Mouse (Mus musculus) liver, embryonic 14.5 days (tissue): ENCODE measurements around the gene Bbs12. TPM values are rescaled to one million over a fixed set of nuclear protein-coding genes. Genes with fewer than 3 reads are reported as not detected.

ENCODE experiments used
- ATAC-seq: fragments of 200-750 bp; cut with Nextera tagmentation; 2 replicates; pipeline ENCODE4 v1.8.0; 2017; ENCODE audit warnings: moderate number of reproducible peaks, mild to moderate bottlenecking, moderate library complexity; ENCODE audit not compliant: insufficient read depth
- DNase-seq, 3 experiments: peaks; one replicate each; pipeline ENCODE4 v3.0.0-alpha.2; 2012 to 2013; ENCODE audit warnings: low read depth in 3 of 3, low spot score in 3 of 3
- H3K27ac ChIP-seq: fragments of 300-500 bp; sonication (generic); 2 replicates; pipeline ENCODE4 v1.5.1; 2014; ENCODE audit warnings: moderate library complexity, mild to moderate bottlenecking, control low read depth, inconsistent platforms
- H3K27me3 ChIP-seq: fragments of 300-500 bp; sonication (generic); 2 replicates; pipeline ENCODE4 v1.6.1; 2014; ENCODE audit warnings: mild to moderate bottlenecking, low read length, moderate library complexity; ENCODE audit not compliant: control insufficient read depth, insufficient read depth
- H3K36me3 ChIP-seq: fragments of 300-500 bp; sonication (generic); replicated peaks from 2 replicates; pipeline ENCODE4 v1.6.1; 2014; ENCODE audit warnings: low read depth; ENCODE audit not compliant: control insufficient read depth, insufficient read depth
- H3K4me1 ChIP-seq, 2 experiments: fragments of 200-500 bp in 1 of 2; fragments of 300-500 bp in 1 of 2; sonication (generic) in 1 of 2; replicated peaks; 2 replicates each; pipeline ENCODE4 v1.6.1; 2012 to 2014; ENCODE audit warnings: antibody characterized with exemption in 1 of 2, inconsistent platforms in 1 of 2, low read length in 1 of 2; ENCODE audit not compliant: control insufficient read depth in 2 of 2, insufficient read depth in 2 of 2
- H3K4me2 ChIP-seq: fragments of 300-500 bp; sonication (generic); 2 replicates; pipeline ENCODE4 v1.6.1; 2014; ENCODE audit warnings: low read depth, mild to moderate bottlenecking, control low read depth, moderate library complexity
- H3K4me3 ChIP-seq, 2 experiments: fragments of 200-500 bp in 1 of 2; fragments of 300-500 bp in 1 of 2; sonication (generic) in 1 of 2; 2 replicates each; pipeline ENCODE4 v1.5.1; 2012 to 2014; ENCODE audit warnings: low read depth in 2 of 2, low read length in 2 of 2, mild to moderate bottlenecking in 2 of 2, control low read depth in 1 of 2, inconsistent platforms in 1 of 2, moderate library complexity in 1 of 2; ENCODE audit not compliant: insufficient read depth in 1 of 2
- H3K9ac ChIP-seq: fragments of 300-500 bp; sonication (generic); replicated peaks from 2 replicates; pipeline ENCODE4 v1.6.1; 2014; ENCODE audit warnings: mild to moderate bottlenecking, control low read depth, moderate library complexity
- H3K9me3 ChIP-seq: fragments of 300-500 bp; sonication (generic); 2 replicates; pipeline ENCODE4 v1.6.1; 2016; ENCODE audit warnings: low read length, mixed read lengths; ENCODE audit not compliant: control insufficient read depth
- CTCF ChIP-seq: IDR thresholded peaks from 2 replicates; pipeline ENCODE4 v1.5.1; 2016; ENCODE audit warnings: antibody characterized with exemption, low read depth, control low read depth
- EP300 ChIP-seq: IDR thresholded peaks from 2 replicates; pipeline ENCODE4 v1.6.1; 2016; ENCODE audit warnings: antibody characterized with exemption, low read depth
- WGBS: fragments of 180-500 bp; shearing (Covaris S2); extraction: QIAGEN DNeasy Blood & Tissue Kit; methylation state at CpG from one replicate; pipeline ENCODE4 v1.1.7; 2014; ENCODE audit not compliant: insufficient replicate concordance; 5-methylcytosine and 5-hydroxymethylcytosine counted together
- polyA plus RNA-seq, 2 experiments: library from polyadenylated mRNA; depleted of rRNA in 1 of 2; stranded (reverse) in 1 of 2; unstranded in 1 of 2; fragments of >200 nt; fragmentation: Nextera tagmentation in 1 of 2; extraction: Ambion mirVana in 1 of 2; gene quantifications; 2 replicates each; pipeline versions ENCODE4 v1.2.1 to v1.2.3; 2012 to 2014

Gene Bbs12
- polyA plus RNA-seq, 2 experiments = 2.2 to 4.4 TPM

- Histone ChIP-seq H3K4me3 (no peak overlapping the region), H3K4me2 (no peak overlapping the region), H3K27ac (peak overlapping the region; percentile 47), H3K9ac (no peak overlapping the region), H3K36me3 (no peaks in the 10 kb centered on the region), H3K9me3 (no peaks in the 10 kb centered on the region), H3K4me1 (peaks cover 20 to 36% of the 10 kb centered on the region in 2 experiments), H3K27me3 (no peaks in the 10 kb centered on the region)
- TF ChIP-seq EP300 (peak; percentile 88), CTCF (no peak)
- DNase-seq (peak; percentile 28 to 56 (median 41)), ATAC-seq (peak; percentile 89)
- 6% methylated on average over 6 of the region's 6 CpGs for WGBS
Observed at GRCm38 (mm10) chr3:37331999-37332449, 19.7 kb downstream of the Bbs12 start.

DNA sequence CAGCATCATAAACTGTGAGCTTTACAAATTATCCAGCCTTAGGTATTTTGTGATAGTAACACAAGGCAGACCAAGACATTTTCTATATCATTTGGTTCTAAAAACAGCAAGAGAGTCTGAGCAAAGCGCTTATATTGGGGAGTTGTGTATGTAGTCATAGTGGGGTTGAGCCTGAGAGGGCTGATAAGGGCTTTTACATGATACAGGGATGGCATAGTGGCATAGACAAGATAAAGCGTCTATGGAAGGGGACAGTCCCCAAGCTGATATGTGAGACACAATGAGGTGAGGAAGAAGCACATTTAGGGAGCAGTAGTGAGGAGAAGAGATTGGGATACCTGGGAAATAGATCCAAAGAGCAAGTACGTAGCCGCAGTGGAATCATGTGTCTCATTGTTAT is 21.7 kb downstream of the Bbs12 start:
- Histone ChIP-seq H3K9ac (no peak overlapping the region), H3K36me3 (no peaks in the 10 kb centered on the region), H3K9me3 (no peaks in the 10 kb centered on the region), H3K4me3 (no peak overlapping the region), H3K27me3 (no peaks in the 10 kb centered on the region), H3K4me1 (peaks cover 20 to 34% of the 10 kb centered on the region in 2 experiments), H3K27ac (no peak overlapping the region), H3K4me2 (no peak overlapping the region)
- DNase-seq = no peak
- peak; percentile 60 for ATAC-seq
- 47% methylated on average over 4 of the region's 4 CpGs for WGBS
- TF ChIP-seq CTCF (no peak), EP300 (peak; percentile 69)

- no peak overlapping the region for H3K9ac ChIP-seq
- DNase-seq (no peak), ATAC-seq (no peak)
- no peaks in the 10 kb centered on the region for H3K9me3 ChIP-seq
- 52% methylated on average over 5 of the region's 5 CpGs for WGBS
- no peaks in the 10 kb centered on the region; the same call in 1 of the 2 replicates for H3K27me3 ChIP-seq
- TF ChIP-seq EP300 (no peak), CTCF (peak; percentile 69)
- H3K36me3 ChIP-seq = no peaks in the 10 kb centered on the region
- no peak overlapping the region for H3K4me2 ChIP-seq
- H3K4me1 ChIP-seq = 0 out of 4 replicates have a peak, but pooled peaks cover 0 to 1% of the 10 kb centered on the region in 2 experiments
- H3K4me3 ChIP-seq = no peak overlapping the region
- H3K27ac ChIP-seq = no peak overlapping the region
Observed at GRCm38 (mm10) chr3:37341110-37341509, 28.8 kb downstream of the Bbs12 start.

- no peak for DNase-seq
- ATAC-seq = no peak
Observed at GRCm38 (mm10) chr3:37342811-37343210, 30.5 kb downstream of the Bbs12 start.

GRCm38 (mm10) chr3:37347671-37348070 is 35.3 kb downstream of the Bbs12 start:
- Histone ChIP-seq H3K4me2 (no peak overlapping the region), H3K4me3 (no peak overlapping the region), H3K27me3 (peaks cover 34% of the 10 kb centered on the region), H3K4me1 (peaks cover 0 to 13% of the 10 kb centered on the region in 2 experiments; a peak in 2 of 4 replicates), H3K36me3 (no peaks in the 10 kb centered on the region), H3K27ac (no peak overlapping the region), H3K9me3 (no peaks in the 10 kb centered on the region), H3K9ac (no peak overlapping the region)
- no peak for ATAC-seq
- DNase-seq = no peak
- 22% methylated on average over 9 of the region's 9 CpGs for WGBS
- TF ChIP-seq CTCF = no peak
- no peak for TF ChIP-seq EP300

More at GRCm38 (mm10) chr3:37342811-37343210, 30.5 kb downstream of the Bbs12 start:
- 63% methylated on average over 5 of the region's 5 CpGs for WGBS
- H3K4me2 ChIP-seq = no peak overlapping the region
- TF ChIP-seq EP300 (no peak), CTCF (no peak)
- no peak overlapping the region for H3K27ac ChIP-seq
- no peak overlapping the region for H3K4me3 ChIP-seq
- H3K4me1 ChIP-seq = 0 out of 4 replicates have a peak, but pooled peaks cover 0 to 2% of the 10 kb centered on the region in 2 experiments
- no peaks in the 10 kb centered on the region for H3K9me3 ChIP-seq
- peaks cover 14% of the 10 kb centered on the region for H3K27me3 ChIP-seq
- no peak overlapping the region for H3K9ac ChIP-seq
- H3K36me3 ChIP-seq = no peaks in the 10 kb centered on the region
